Mouse (Mus musculus): ENCODE measurements around the gene Sun2. TPM values are rescaled to one million over a fixed set of nuclear protein-coding genes. Genes with fewer than 3 reads are reported as not detected.

Sun2 gene
- polyA plus RNA-seq, 2 experiments: 1.6 to 7.0 TPM

DNA sequence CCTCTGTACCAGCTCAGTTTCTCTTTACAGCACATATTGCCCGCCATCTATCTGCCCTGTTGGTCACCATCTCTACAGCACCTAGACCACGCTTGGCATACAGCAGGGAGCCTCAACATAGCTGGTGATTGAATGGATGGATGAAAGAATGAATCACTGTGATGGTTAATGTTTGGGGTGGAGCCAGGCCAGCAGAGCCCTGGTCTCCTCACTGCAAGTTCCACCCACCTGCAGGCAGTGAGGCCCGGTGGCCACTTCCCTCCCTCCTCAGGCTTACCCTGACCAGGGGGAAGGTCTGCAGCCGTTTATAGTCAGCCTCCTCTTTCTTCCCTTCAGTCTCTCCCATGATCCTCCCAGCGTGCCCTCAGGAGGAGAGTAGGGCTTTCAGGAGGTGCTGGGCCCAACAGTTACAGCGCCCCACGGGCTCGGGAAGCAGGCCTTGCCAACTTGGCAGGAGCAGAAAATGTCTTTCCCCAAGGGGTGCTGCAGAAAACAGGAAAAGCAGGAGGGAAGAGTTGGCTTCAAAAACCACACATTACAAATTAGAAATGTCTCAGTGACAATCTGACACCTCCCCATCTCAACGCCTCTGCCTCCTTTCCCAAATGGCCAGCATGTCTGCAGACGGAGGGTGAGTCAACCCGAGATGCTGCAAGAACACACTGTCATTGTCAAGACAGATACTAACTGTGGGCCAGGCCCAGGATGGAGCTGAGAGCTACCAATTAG, 22.4 kb upstream of the Sun2 start:
- ATAC-seq (ENCODE audit: insufficient read depth): no peak
- DNase-seq (ENCODE audit: low read depth in 3 of 3, low spot score in 3 of 3): no peak
- H3K4me2 ChIP-seq (ENCODE audit: low read depth): no peak overlapping the region
- no peaks in the 10 kb centered on the region for H3K27me3 ChIP-seq (ENCODE audit: control insufficient read depth, insufficient read depth, low read length)
- no peak overlapping the region for H3K27ac ChIP-seq
- no peak overlapping the region for H3K4me3 ChIP-seq (ENCODE audit: insufficient read depth in 1 of 2, low read depth in 2 of 2, low read length in 2 of 2)
- H3K4me1 ChIP-seq (replicated peaks; ENCODE audit: control insufficient read depth in 2 of 2, insufficient read depth in 2 of 2, low read length in 1 of 2): no peaks in the 10 kb centered on the region
- WGBS (ENCODE audit: insufficient replicate concordance): 70% methylated on average over 11 of the region's 11 CpGs
- H3K9ac ChIP-seq (replicated peaks): no peak overlapping the region
- TF ChIP-seq EP300 (IDR thresholded peaks at IDR 0.05; ENCODE audit: low read depth) (no peak), CTCF (IDR thresholded peaks at IDR 0.05; ENCODE audit: low read depth) (no peak)
- H3K36me3 ChIP-seq (replicated peaks; ENCODE audit: control insufficient read depth, insufficient read depth, low read depth): no peaks in the 10 kb centered on the region
- no peaks in the 10 kb centered on the region for H3K9me3 ChIP-seq (ENCODE audit: control insufficient read depth, low read length)

DNA sequence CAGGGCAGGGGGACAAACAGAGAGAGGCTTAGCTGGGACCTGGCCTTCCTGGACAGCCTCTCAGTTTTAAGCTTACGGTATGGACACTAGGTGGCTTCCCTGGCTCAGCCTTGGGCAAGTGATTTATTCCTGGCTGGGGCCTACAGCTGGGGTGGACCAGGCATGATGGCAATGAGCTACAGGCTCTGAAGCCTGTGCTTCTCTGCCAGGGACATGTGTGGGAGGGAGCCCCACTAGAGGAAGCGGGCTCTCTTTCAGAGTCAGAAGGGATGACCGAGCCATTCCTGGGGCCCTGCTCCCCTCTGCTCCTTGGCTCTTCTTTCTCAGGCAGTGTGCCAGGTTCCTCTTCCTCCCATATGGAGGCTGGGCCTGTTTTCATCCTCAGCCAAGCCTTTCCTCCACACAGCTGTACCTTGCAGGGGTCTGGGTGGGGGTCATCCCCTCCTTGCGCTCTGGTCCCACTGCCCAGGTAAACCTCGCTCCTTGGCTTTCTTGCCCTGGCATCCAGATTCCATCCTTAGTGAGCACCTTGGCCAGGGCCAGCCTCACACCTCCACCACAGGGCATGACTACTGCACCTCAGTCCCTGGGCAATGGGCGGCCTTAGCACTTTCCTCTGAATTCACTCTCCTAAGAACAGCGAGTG, 21.4 kb upstream of the Sun2 start:
- no peak overlapping the region for H3K9ac ChIP-seq (replicated peaks)
- no peaks in the 10 kb centered on the region for H3K27me3 ChIP-seq (ENCODE audit: control insufficient read depth, insufficient read depth, low read length)
- no peak for DNase-seq (ENCODE audit: low read depth in 3 of 3, low spot score in 3 of 3)
- no peak overlapping the region for H3K4me2 ChIP-seq (ENCODE audit: low read depth)
- no peaks in the 10 kb centered on the region for H3K4me1 ChIP-seq (replicated peaks; ENCODE audit: control insufficient read depth in 2 of 2, insufficient read depth in 2 of 2, low read length in 1 of 2)
- TF ChIP-seq CTCF (IDR thresholded peaks at IDR 0.05; ENCODE audit: low read depth): no peak
- no peak for TF ChIP-seq EP300 (IDR thresholded peaks at IDR 0.05; ENCODE audit: low read depth)
- no peaks in the 10 kb centered on the region for H3K36me3 ChIP-seq (replicated peaks; ENCODE audit: control insufficient read depth, insufficient read depth, low read depth)
- ATAC-seq (ENCODE audit: insufficient read depth): no peak
- H3K9me3 ChIP-seq (ENCODE audit: control insufficient read depth, low read length): no peaks in the 10 kb centered on the region
- no peak overlapping the region for H3K27ac ChIP-seq
- H3K4me3 ChIP-seq (ENCODE audit: insufficient read depth in 1 of 2, low read depth in 2 of 2, low read length in 2 of 2): no peak overlapping the region
- 70% methylated on average over 7 of the region's 7 CpGs for WGBS (ENCODE audit: insufficient replicate concordance)

DNA sequence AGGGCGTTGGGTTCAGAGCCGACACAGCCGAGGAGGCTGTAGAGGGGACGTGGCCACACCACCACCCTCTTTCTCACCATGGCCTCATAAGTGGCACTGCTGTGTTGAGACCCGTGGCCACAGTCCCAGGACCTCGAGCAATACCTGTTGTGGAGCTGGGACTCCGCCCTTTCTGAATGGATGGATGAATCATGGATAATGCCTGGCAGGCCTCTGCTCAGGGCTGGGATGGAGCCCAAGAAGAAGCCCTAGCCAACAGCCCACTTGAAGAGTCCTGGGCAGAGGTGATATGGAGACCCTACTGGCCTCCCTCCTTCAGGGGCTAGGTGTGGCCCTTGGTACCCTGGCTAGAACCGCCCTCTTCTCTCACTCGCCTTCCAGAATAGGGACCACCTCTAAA, 20.7 kb upstream of the Sun2 start:
- Histone ChIP-seq H3K9ac (replicated peaks) (no peak overlapping the region), H3K4me3 (ENCODE audit: insufficient read depth in 1 of 2, low read depth in 2 of 2, low read length in 2 of 2) (no peak overlapping the region), H3K4me1 (replicated peaks; ENCODE audit: control insufficient read depth in 2 of 2, insufficient read depth in 2 of 2, low read length in 1 of 2) (no peaks in the 10 kb centered on the region), H3K27me3 (ENCODE audit: control insufficient read depth, insufficient read depth, low read length) (no peaks in the 10 kb centered on the region), H3K4me2 (ENCODE audit: low read depth) (no peak overlapping the region), H3K9me3 (ENCODE audit: control insufficient read depth, low read length) (no peaks in the 10 kb centered on the region), H3K36me3 (replicated peaks; ENCODE audit: control insufficient read depth, insufficient read depth, low read depth) (no peaks in the 10 kb centered on the region), H3K27ac (no peak overlapping the region)
- DNase-seq (ENCODE audit: low read depth in 3 of 3, low spot score in 3 of 3) (no peak), ATAC-seq (ENCODE audit: insufficient read depth) (no peak)
- WGBS (ENCODE audit: insufficient replicate concordance): 71% methylated on average over 9 of the region's 9 CpGs
- no peak for TF ChIP-seq CTCF (IDR thresholded peaks at IDR 0.05; ENCODE audit: low read depth)
- no peak for TF ChIP-seq EP300 (IDR thresholded peaks at IDR 0.05; ENCODE audit: low read depth)

DNA sequence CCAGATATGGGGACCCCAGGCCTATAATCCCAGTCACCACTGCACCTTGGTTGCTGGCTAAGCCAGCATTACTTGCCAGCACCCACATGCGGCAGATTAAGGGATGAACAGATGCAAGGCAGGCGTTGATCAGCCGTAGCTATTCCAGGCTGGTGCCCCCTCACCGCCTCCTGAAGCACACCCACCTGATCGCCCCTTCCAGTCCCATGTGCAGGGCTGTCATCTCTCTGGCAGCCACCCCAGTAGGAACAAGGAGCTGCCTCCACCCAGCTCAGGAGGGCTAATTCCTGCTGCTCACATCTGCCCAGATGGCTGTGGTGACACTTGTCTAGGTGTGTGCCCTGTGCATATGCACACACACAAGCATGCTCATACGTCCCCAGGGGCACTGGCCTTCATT, 18.6 kb upstream of the Sun2 start:
- ATAC-seq (ENCODE audit: insufficient read depth) (no peak), DNase-seq (ENCODE audit: low read depth in 3 of 3, low spot score in 3 of 3) (no peak)
- Histone ChIP-seq H3K4me1 (replicated peaks; ENCODE audit: control insufficient read depth in 2 of 2, insufficient read depth in 2 of 2, low read length in 1 of 2) (0 out of 4 replicates have a peak, but pooled peaks cover 0 to 3% of the 10 kb centered on the region in 2 experiments), H3K9me3 (ENCODE audit: control insufficient read depth, low read length) (no peaks in the 10 kb centered on the region), H3K4me2 (ENCODE audit: low read depth) (no peak overlapping the region), H3K27me3 (ENCODE audit: control insufficient read depth, insufficient read depth, low read length) (no peaks in the 10 kb centered on the region), H3K27ac (no peak overlapping the region), H3K4me3 (ENCODE audit: insufficient read depth in 1 of 2, low read depth in 2 of 2, low read length in 2 of 2) (no peak overlapping the region), H3K9ac (replicated peaks) (no peak overlapping the region), H3K36me3 (replicated peaks; ENCODE audit: control insufficient read depth, insufficient read depth, low read depth) (no peaks in the 10 kb centered on the region)
- WGBS (ENCODE audit: insufficient replicate concordance): 71% methylated on average over 6 of the region's 6 CpGs
- TF ChIP-seq CTCF (IDR thresholded peaks at IDR 0.05; ENCODE audit: low read depth): no peak
- TF ChIP-seq EP300 (IDR thresholded peaks at IDR 0.05; ENCODE audit: low read depth): no peak

DNA sequence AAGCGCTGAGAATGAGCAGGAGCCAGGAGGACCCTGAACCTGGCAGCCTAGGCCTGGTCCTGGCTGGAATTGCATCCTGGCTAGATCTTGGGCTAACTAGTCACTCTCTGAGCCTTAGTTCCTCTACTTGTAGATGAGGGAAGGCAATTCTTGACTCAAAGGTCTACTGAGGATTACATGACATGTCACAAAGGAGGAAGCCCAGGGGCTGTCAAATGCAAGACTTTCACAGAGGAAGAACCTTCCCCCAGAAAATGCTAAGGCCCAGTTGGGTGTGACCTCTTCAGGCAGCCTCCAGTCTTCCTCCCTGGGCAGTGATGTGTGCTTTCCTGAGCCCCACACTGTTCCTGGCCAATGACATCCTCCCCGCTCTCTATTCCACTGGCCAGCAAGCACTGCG, 14.8 kb upstream of the Sun2 start:
- DNase-seq (ENCODE audit: low read depth in 3 of 3, low spot score in 3 of 3): no peak
- WGBS (ENCODE audit: insufficient replicate concordance): 53% methylated on average over 3 of the region's 3 CpGs
- H3K27ac ChIP-seq: no peak overlapping the region
- no peaks in the 10 kb centered on the region for H3K27me3 ChIP-seq (ENCODE audit: control insufficient read depth, insufficient read depth, low read length)
- H3K4me1 ChIP-seq (replicated peaks; ENCODE audit: control insufficient read depth in 2 of 2, insufficient read depth in 2 of 2, low read length in 1 of 2): 0 out of 4 replicates have a peak, but pooled peaks cover 0 to 3% of the 10 kb centered on the region in 2 experiments
- no peak for ATAC-seq (ENCODE audit: insufficient read depth)
- TF ChIP-seq CTCF (IDR thresholded peaks at IDR 0.05; ENCODE audit: low read depth) (no peak), EP300 (IDR thresholded peaks at IDR 0.05; ENCODE audit: low read depth) (no peak)
- no peak overlapping the region for H3K4me2 ChIP-seq (ENCODE audit: low read depth)
- no peaks in the 10 kb centered on the region for H3K36me3 ChIP-seq (replicated peaks; ENCODE audit: control insufficient read depth, insufficient read depth, low read depth)
- H3K4me3 ChIP-seq (ENCODE audit: insufficient read depth in 1 of 2, low read depth in 2 of 2, low read length in 2 of 2): no peak overlapping the region
- no peaks in the 10 kb centered on the region for H3K9me3 ChIP-seq (ENCODE audit: control insufficient read depth, low read length)
- H3K9ac ChIP-seq (replicated peaks): no peak overlapping the region
